ENCODE assay signal across 29 mouse cellular contexts in the genomic region with DNA sequence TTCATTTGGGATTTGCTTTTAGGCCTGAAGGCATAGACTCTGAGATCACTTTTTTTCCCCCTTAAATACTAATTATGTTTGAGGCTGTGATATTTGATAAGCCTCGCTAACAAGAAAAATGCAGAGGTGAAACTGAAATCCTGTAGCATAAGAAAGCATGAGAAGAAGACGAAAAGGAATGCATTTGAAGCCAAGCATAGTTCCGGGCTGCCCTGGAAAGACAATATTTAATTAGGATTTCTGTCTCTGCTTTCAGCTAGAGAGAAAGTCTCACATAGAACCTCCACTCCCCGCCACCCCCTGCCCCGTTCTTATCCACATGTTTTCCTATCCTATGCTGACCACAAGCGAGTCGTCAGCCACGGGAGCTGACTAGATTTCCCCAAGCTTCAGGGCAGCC.
DNase-seq lines count a peak whose midpoint lies in the region; ATAC-seq and TF ChIP-seq lines count a peak whose summit lies in the region.
"Had no signal": no experiment of that assay in that cellular context is flagged by ENCODE, and none has a peak within 500 bp of the region (broad histone marks: within the 10 kb centered on the region; RNA-seq: fewer than 3 reads in every experiment).

No protein-coding gene starts in this region.

- peaks cover 30% of the 10 kb centered on the region for H3K4me1 ChIP-seq in forebrain, embryonic 10.5 days
- no peaks in the 10 kb centered on the region for H3K4me1 ChIP-seq in forebrain, embryonic 16.5 days (replicated peaks; ENCODE audit: control insufficient read depth, insufficient read depth, low read length)
- peaks cover 35% of the 10 kb centered on the region for H3K4me1 ChIP-seq in embryonic facial prominence, embryonic 10.5 days
- H3K4me1 ChIP-seq in embryonic facial prominence, embryonic 15.5 days, result peaks cover 11% of the 10 kb centered on the region
- H3K4me1 ChIP-seq: hindbrain, embryonic 15.5 days; intestine, embryonic 15.5 days; liver, embryonic 15.5 days; lung, embryonic 15.5 days; neural tube, embryonic 13.5 days had no signal

- no peaks in the 10 kb centered on the region for H3K9me3 ChIP-seq in forebrain, embryonic 10.5 days
- H3K9me3 ChIP-seq in forebrain, embryonic 16.5 days (ENCODE audit: control insufficient read depth, low read length), result no peaks in the 10 kb centered on the region
- H3K9me3 ChIP-seq in embryonic facial prominence, embryonic 10.5 days, result no peaks in the 10 kb centered on the region
- no peaks in the 10 kb centered on the region for H3K9me3 ChIP-seq in embryonic facial prominence, embryonic 15.5 days (replicated peaks)
- H3K9me3 ChIP-seq: forebrain, embryonic 12.5 days; G1E; heart, embryonic 12.5 days; hindbrain, embryonic 15.5 days; intestine, embryonic 15.5 days; liver, embryonic 15.5 days; lung, embryonic 15.5 days; neural tube, embryonic 13.5 days had no signal

- H3K27me3 ChIP-seq in forebrain, embryonic 10.5 days (ENCODE audit: poor library complexity, severe bottlenecking), result no peaks in the 10 kb centered on the region
- no peaks in the 10 kb centered on the region for H3K27me3 ChIP-seq in forebrain, embryonic 16.5 days (replicated peaks; ENCODE audit: control insufficient read depth, insufficient read depth, low read length)
- H3K27me3 ChIP-seq in embryonic facial prominence, embryonic 10.5 days (replicated peaks; ENCODE audit: low read depth, poor library complexity, severe bottlenecking), result no peaks in the 10 kb centered on the region
- no peaks in the 10 kb centered on the region for H3K27me3 ChIP-seq in embryonic facial prominence, embryonic 15.5 days
- H3K27me3 ChIP-seq: forebrain, embryonic 12.5 days; heart, embryonic 12.5 days; hindbrain, embryonic 15.5 days; intestine, embryonic 15.5 days; liver, embryonic 15.5 days; lung, embryonic 15.5 days; neural tube, embryonic 13.5 days had no signal

- no peak for TF ChIP-seq CTCF in layer of hippocampus, adult 2 months (conservative IDR thresholded peaks at IDR 0.05)

- no peak overlapping the region for H3K4me2 ChIP-seq in forebrain, embryonic 16.5 days (ENCODE audit: low read length)
- H3K4me2 ChIP-seq in embryonic facial prominence, embryonic 15.5 days (replicated peaks), result 0 out of 2 replicates have a peak overlapping the region, but pooled peaks have one; percentile 19
- H3K4me2 ChIP-seq: forebrain, embryonic 12.5 days; heart, embryonic 12.5 days; hindbrain, embryonic 15.5 days; intestine, embryonic 15.5 days; liver, embryonic 15.5 days; lung, embryonic 15.5 days; midbrain, embryonic 11.5 days; neural tube, embryonic 13.5 days had no signal

- no peaks in the 10 kb centered on the region for H3K36me3 ChIP-seq in forebrain, embryonic 10.5 days (replicated peaks)
- H3K36me3 ChIP-seq in forebrain, embryonic 16.5 days (ENCODE audit: control insufficient read depth, insufficient read depth), result no peaks in the 10 kb centered on the region
- H3K36me3 ChIP-seq in embryonic facial prominence, embryonic 10.5 days (replicated peaks), result no peaks in the 10 kb centered on the region
- H3K36me3 ChIP-seq in embryonic facial prominence, embryonic 15.5 days, result 0 out of 2 replicates have a peak, but pooled peaks cover 4% of the 10 kb centered on the region
- H3K36me3 ChIP-seq: forebrain, embryonic 12.5 days; intestine, embryonic 15.5 days; liver, embryonic 15.5 days had no signal

- DNase-seq in forebrain, embryonic 10.5 days (ENCODE audit: extremely low spot score, low spot score), result no peak
- DNase-seq in layer of hippocampus, adult 2 months (ENCODE audit: low spot score in 2 of 2), result no peak
- DNase-seq in layer of hippocampus, adult 11-12 months (ENCODE audit: low spot score), result no peak
- DNase-seq in embryonic facial prominence, embryonic 10.5 days (ENCODE audit: low spot score), result peak; percentile 52
- no peak for DNase-seq in T-cell, adult 2 months (ENCODE audit: low spot score)
- DNase-seq in cerebellum, adult 9-10 months, result no peak
- DNase-seq: adrenal gland, postnatal 10 days; cerebellum, adult 11-12 months; cerebellum, postnatal 10 days; gastrocnemius, postnatal 25 days; heart, adult 2 months; kidney, adult 8-10 months; kidney, postnatal 14 days; left cerebral cortex, postnatal 4 days; right cerebral cortex, postnatal 4 days; thymus, adult 2 months; thymus, postnatal 36 days had no signal

- WGBS in forebrain, embryonic 10.5 days, result 68% methylated on average over 8 of the region's 8 CpGs
- WGBS in forebrain, embryonic 16.5 days, result 72% methylated on average over 8 of the region's 8 CpGs
- WGBS in embryonic facial prominence, embryonic 10.5 days, result 58% methylated on average over 8 of the region's 8 CpGs
- WGBS in embryonic facial prominence, embryonic 15.5 days, result 20% methylated on average over 8 of the region's 8 CpGs

- no peak for ATAC-seq in forebrain, embryonic 16.5 days
- ATAC-seq in embryonic facial prominence, embryonic 15.5 days (ENCODE audit: insufficient number of reproducible peaks, low FRiP score, low TSS enrichment, low read depth), result no peak
- ATAC-seq: intestine, embryonic 15.5 days had no signal

- H3K27ac ChIP-seq in forebrain, embryonic 10.5 days, result peak overlapping the region; percentile 48; the same call in 1 of the 2 replicates
- H3K27ac ChIP-seq in forebrain, embryonic 16.5 days (ENCODE audit: low read length), result no peak overlapping the region
- H3K27ac ChIP-seq in layer of hippocampus, adult 2 months, result peak overlapping the region; percentile 46
- peak overlapping the region; percentile 51; the same call in 1 of the 2 replicates for H3K27ac ChIP-seq in embryonic facial prominence, embryonic 10.5 days (replicated peaks)
- peak overlapping the region; percentile 34; the same call in 1 of the 2 replicates for H3K27ac ChIP-seq in embryonic facial prominence, embryonic 15.5 days (replicated peaks)
- H3K27ac ChIP-seq: forebrain, embryonic 12.5 days; heart, adult 2 months; hindbrain, embryonic 15.5 days; intestine, embryonic 15.5 days; liver, embryonic 15.5 days; lung, embryonic 15.5 days; neural tube, embryonic 13.5 days had no signal

- H3K9ac ChIP-seq in forebrain, embryonic 16.5 days (replicated peaks; ENCODE audit: low read depth, low read length), result no peak overlapping the region
- H3K9ac ChIP-seq in embryonic facial prominence, embryonic 15.5 days, result no peak overlapping the region
- H3K9ac ChIP-seq: forebrain, embryonic 12.5 days; heart, embryonic 12.5 days; hindbrain, embryonic 15.5 days; intestine, embryonic 15.5 days; liver, embryonic 15.5 days; lung, embryonic 15.5 days; neural tube, embryonic 13.5 days had no signal

- no peak overlapping the region for H3K4me3 ChIP-seq in forebrain, embryonic 10.5 days
- H3K4me3 ChIP-seq in forebrain, embryonic 16.5 days (replicated peaks; ENCODE audit: low read length), result no peak overlapping the region
- no peak overlapping the region for H3K4me3 ChIP-seq in layer of hippocampus, adult 2 months
- no peak overlapping the region for H3K4me3 ChIP-seq in embryonic facial prominence, embryonic 10.5 days
- H3K4me3 ChIP-seq in embryonic facial prominence, embryonic 15.5 days (replicated peaks), result no peak overlapping the region
- H3K4me3 ChIP-seq: erythroblast, embryonic 14.5 days; forebrain, embryonic 12.5 days; heart, adult 2 months; heart, embryonic 12.5 days; hindbrain, embryonic 15.5 days; intestine, embryonic 15.5 days; liver, embryonic 15.5 days; lung, embryonic 15.5 days; neural tube, embryonic 13.5 days had no signal
